Mouse (Mus musculus): Measurements from ENCODE around the gene Ppm1j. TPM values are rescaled to one million over a fixed set of nuclear protein-coding genes. Genes with fewer than 3 reads are reported as not detected.

Gene Ppm1j
- polyA plus RNA-seq, 1 experiment from 2014 or later: 0.68 TPM

DNA sequence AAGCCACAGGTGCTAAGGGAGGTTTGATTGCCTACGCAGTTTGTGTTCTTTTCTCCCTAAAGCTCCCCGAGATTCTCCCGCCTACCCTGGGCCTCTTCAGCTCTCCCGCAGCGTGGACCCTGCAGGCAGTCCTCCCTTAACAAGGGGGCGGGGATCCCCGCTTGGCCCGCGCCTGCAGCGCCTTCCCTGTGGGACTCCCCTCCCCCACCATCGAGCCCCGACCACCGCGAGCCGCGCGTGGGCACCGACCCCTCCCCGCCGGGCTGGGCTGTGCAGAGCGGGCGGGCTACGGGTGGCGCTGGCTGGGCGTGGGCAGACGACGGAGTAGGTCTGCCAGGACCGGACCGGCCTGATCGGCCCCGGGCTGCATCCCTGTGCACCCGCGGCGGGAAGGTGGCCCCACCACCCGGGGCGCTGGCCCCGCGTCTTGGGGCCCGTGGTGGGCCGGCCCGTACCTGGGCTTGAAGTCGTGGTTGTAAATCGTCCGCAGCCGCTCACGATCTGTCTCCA, 36.7 kb downstream of the Ppm1j start:
- peak overlapping the region; percentile 98 for H3K4me2 ChIP-seq
- H3K27me3 ChIP-seq: no peaks in the 10 kb centered on the region
- no peaks in the 10 kb centered on the region for H3K9me3 ChIP-seq (replicated peaks)
- peak; percentile 85 for ATAC-seq
- peak overlapping the region; percentile 89 for H3K9ac ChIP-seq
- peaks cover 14% of the 10 kb centered on the region for H3K36me3 ChIP-seq (ENCODE audit: poor library complexity, severe bottlenecking)
- peak overlapping the region; percentile 77 for H3K4me3 ChIP-seq
- under 1% methylated on average over 46 of the region's 46 CpGs for whole genome bisulfite sequencing
- peak overlapping the region; percentile 40; the same call in 1 of the 2 replicates for H3K27ac ChIP-seq
- peaks cover 18% of the 10 kb centered on the region for H3K4me1 ChIP-seq

DNA sequence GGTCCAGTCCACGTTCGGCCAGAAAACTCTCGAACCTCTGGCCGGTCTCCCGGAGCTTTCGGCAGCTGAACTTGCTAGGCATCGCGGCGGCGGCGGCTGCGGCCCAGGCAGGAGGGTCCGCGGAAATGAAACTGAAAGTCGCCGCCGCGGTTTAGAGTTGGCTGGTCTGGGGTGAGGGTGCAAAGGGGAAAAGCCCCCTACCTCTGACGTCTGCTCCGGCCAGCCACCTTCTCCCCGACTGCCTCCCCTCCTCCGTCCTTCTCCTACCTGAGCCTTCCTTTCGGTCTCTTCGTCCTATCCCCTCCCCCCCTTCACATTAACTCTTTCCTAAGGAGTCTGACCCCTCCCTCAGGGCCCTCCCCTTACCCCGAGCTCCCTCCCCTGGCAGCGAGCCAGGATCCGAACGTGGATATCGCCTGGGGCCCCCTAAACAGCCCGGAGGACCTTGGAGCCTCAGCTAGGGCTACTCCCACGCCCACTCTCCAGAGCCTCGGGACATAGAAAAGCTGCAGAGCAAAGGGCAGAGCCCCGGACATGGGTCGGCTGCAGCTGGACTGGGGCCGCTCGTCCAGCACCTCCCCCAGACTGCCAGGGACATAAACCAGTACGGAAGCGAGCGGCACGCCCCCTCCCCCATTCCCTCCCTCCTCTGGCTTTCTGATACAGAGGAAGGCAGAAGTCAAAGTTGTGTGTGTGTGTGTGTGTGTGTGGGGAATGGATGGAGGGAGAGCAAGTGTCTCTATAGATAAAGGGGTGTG, 37.3 kb downstream of the Ppm1j start, which contains the start of gene Mov10:
TSS of gene Mov10 (minus strand) at position 573 of the 758 bp plus-strand sequence.
- H3K4me2 ChIP-seq: peak within 1 kb of the TSS; percentile 98
- H3K4me3 ChIP-seq: peak within 1 kb of the TSS; percentile 77
- peak within 1 kb of the TSS; percentile 40; the same call in 1 of the 2 replicates for H3K27ac ChIP-seq
- peaks cover 18% of the 10 kb centered on the region for H3K4me1 ChIP-seq
- no peaks in the 10 kb centered on the region for H3K9me3 ChIP-seq (replicated peaks)
- peak within 1 kb of the TSS; percentile 89 for H3K9ac ChIP-seq
- under 1% methylated on average over 37 of the region's 40 CpGs for WGBS
- H3K27me3 ChIP-seq: no peaks in the 10 kb centered on the region
- peak; percentile 82 for ATAC-seq
- H3K36me3 ChIP-seq (ENCODE audit: poor library complexity, severe bottlenecking): peaks cover 14% of the 10 kb centered on the region

DNA sequence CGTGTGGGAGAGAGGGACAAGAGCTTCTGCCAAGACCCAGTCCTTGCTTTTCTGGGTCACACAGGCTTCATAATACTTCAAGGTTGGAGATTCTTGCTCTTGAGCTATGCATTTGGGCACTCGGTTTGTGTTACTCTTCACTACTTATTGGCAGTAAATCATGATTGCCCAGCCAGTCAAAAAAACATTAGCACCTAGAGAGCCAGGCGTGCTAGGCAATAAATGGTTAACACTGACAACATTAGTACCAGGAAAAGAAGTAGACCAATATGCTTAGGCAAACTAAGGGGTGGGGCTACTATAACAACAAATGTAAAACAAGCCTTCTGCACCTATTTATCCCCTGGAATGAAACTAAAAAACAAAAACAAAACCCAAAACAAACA, 37.9 kb downstream of the Ppm1j start:
- WGBS: 8% methylated on average over 3 of the region's 3 CpGs
- no peak for ATAC-seq
- no peak overlapping the region for H3K27ac ChIP-seq
- no peaks in the 10 kb centered on the region for H3K27me3 ChIP-seq
- peak overlapping the region; percentile 89 for H3K9ac ChIP-seq
- peaks cover 18% of the 10 kb centered on the region for H3K4me1 ChIP-seq
- H3K36me3 ChIP-seq (ENCODE audit: poor library complexity, severe bottlenecking): peaks cover 14% of the 10 kb centered on the region
- H3K4me2 ChIP-seq: peak overlapping the region; percentile 98
- H3K9me3 ChIP-seq (replicated peaks): no peaks in the 10 kb centered on the region
- H3K4me3 ChIP-seq: peak overlapping the region; percentile 77

DNA sequence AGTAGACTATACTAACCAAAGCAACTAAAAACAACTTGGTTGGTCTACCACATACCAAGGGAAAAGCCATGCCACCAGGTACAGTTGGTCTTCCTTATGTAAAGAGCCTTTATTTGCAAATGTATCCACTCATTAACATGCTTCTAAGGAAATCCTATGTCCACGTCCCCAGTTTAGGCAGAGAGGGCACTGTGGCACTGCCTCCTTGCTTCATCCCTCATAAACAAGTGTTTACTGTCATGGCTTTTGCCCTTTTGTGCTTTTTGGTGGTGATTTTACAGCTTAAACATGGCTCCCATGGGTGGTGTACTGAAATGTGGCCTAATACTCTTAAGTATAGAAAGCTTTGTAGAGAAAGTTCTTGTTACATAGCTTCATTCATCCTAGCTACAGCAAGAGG, 39.6 kb downstream of the Ppm1j start:
- no peaks in the 10 kb centered on the region for H3K27me3 ChIP-seq
- no peak overlapping the region for H3K9ac ChIP-seq
- peaks cover 18% of the 10 kb centered on the region for H3K4me1 ChIP-seq
- ATAC-seq: no peak
- no peak overlapping the region for H3K4me3 ChIP-seq
- WGBS: 48% methylated on average over 1 of the region's 1 CpGs
- peaks cover 18% of the 10 kb centered on the region for H3K36me3 ChIP-seq (ENCODE audit: poor library complexity, severe bottlenecking)
- no peak overlapping the region for H3K27ac ChIP-seq
- H3K4me2 ChIP-seq: no peak overlapping the region
- H3K9me3 ChIP-seq (replicated peaks): no peaks in the 10 kb centered on the region

DNA sequence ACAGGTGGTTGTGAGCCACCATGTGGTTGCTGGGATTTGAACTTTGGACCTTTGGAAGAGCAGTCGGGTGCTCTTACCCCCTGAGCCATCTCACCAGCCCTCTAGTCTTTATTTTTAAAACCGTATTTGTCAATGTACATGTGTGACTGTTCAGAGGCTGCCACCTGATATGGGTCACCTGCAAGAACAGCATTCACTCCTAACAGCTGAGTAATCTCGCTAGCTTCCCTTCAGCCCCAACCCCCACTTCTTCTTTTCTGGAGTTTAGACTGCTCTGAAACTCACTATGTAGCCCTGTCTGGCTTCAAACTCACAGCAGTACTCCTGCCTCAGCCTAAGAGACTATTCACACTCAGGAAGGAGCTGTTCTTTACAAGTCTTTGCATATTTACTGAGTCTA, 41.6 kb downstream of the Ppm1j start:
- 87% methylated on average over 3 of the region's 3 CpGs for WGBS
- H3K27me3 ChIP-seq: no peaks in the 10 kb centered on the region
- peaks cover 10% of the 10 kb centered on the region for H3K4me1 ChIP-seq
- H3K27ac ChIP-seq: no peak overlapping the region
- no peak overlapping the region for H3K4me3 ChIP-seq
- H3K9ac ChIP-seq: no peak overlapping the region
- H3K9me3 ChIP-seq (replicated peaks): no peaks in the 10 kb centered on the region
- no peak for ATAC-seq
- no peak overlapping the region for H3K4me2 ChIP-seq
- H3K36me3 ChIP-seq (ENCODE audit: poor library complexity, severe bottlenecking): peaks cover 28% of the 10 kb centered on the region

Other genes with a start within 250 kb of the Ppm1j start
- gene Slc16a1, start 142.4 kb upstream of the Ppm1j start, polyA plus RNA-seq (2015; fragmentation: Nextera tagmentation; extraction: Ambion mirVana): 18.4 and 19.7 TPM in 2 replicates
- gene Fam19a3, start 784 bp downstream of the Ppm1j start, polyA plus RNA-seq (2015; fragmentation: Nextera tagmentation; extraction: Ambion mirVana): 0.04 TPM in 1 of 2 replicates, not detected in the other
- gene Rhoc, start 7.3 kb downstream of the Ppm1j start, polyA plus RNA-seq (2015; fragmentation: Nextera tagmentation; extraction: Ambion mirVana): 51.2 and 55.4 TPM in 2 replicates
- 7.2 and 10.5 TPM in 2 replicates for gene Mov10, start 37.5 kb downstream of the Ppm1j start, polyA plus RNA-seq (2015; fragmentation: Nextera tagmentation; extraction: Ambion mirVana)
- gene St7l, start 82.9 kb downstream of the Ppm1j start, polyA plus RNA-seq (2015; fragmentation: Nextera tagmentation; extraction: Ambion mirVana): 32.6 and 40.5 TPM in 2 replicates
- gene Capza1, start 83.4 kb downstream of the Ppm1j start, polyA plus RNA-seq (2015; fragmentation: Nextera tagmentation; extraction: Ambion mirVana): 180 and 196 TPM in 2 replicates
- gene Wnt2b, start 180.9 kb downstream of the Ppm1j start, polyA plus RNA-seq (2015; fragmentation: Nextera tagmentation; extraction: Ambion mirVana): 0.66 and 0.98 TPM in 2 replicates